Mouse (Mus musculus) neural tube, embryonic 11.5 days (tissue): ENCODE data around the gene Cers5. TPM values are rescaled to one million over a fixed set of nuclear protein-coding genes. Genes with fewer than 3 reads are reported as not detected.

Experiments
- ATAC-seq: fragments of 200-750 bp; cut with Nextera tagmentation; 2 replicates; pipeline ENCODE4 v1.8.0; 2017; ENCODE audit warnings: moderate number of reproducible peaks, mild to moderate bottlenecking, moderate TSS enrichment, moderate library complexity; ENCODE audit not compliant: insufficient read depth, low FRiP score, low TSS enrichment
- DNase-seq: peaks from one replicate; pipeline ENCODE4 v3.0.0-alpha.2; 2015; ENCODE audit warnings: low spot score
- H3K27ac ChIP-seq: fragments of 300-500 bp; sonication (generic); 2 replicates; pipeline ENCODE4 v1.5.1; 2014; ENCODE audit warnings: low read depth, mild to moderate bottlenecking, low read length
- H3K27me3 ChIP-seq: fragments of 300-500 bp; sonication (generic); 2 replicates; pipeline ENCODE4 v1.6.1; 2014; ENCODE audit warnings: mild to moderate bottlenecking, low read length, mixed read lengths; ENCODE audit not compliant: control insufficient read depth, insufficient read depth
- H3K36me3 ChIP-seq: fragments of 300-500 bp; sonication (generic); 2 replicates; pipeline ENCODE4 v1.6.1; 2014; ENCODE audit warnings: mild to moderate bottlenecking, low read length, moderate library complexity, mixed read lengths; ENCODE audit not compliant: control insufficient read depth, insufficient read depth
- H3K4me1 ChIP-seq: fragments of 300-500 bp; sonication (generic); 2 replicates; pipeline ENCODE4 v1.6.1; 2014; ENCODE audit warnings: low read length, mixed read lengths; ENCODE audit not compliant: control insufficient read depth, insufficient read depth
- H3K4me2 ChIP-seq: fragments of 300-500 bp; sonication (generic); 2 replicates; pipeline ENCODE4 v1.6.1; 2014; ENCODE audit warnings: low read depth, mild to moderate bottlenecking, moderate library complexity
- H3K4me3 ChIP-seq: fragments of 300-500 bp; sonication (generic); 2 replicates; pipeline ENCODE4 v1.5.1; 2014; ENCODE audit warnings: low read depth, low read length
- H3K9ac ChIP-seq: fragments of 300-500 bp; sonication (generic); 2 replicates; pipeline ENCODE4 v1.6.1; 2014; ENCODE audit warnings: mild to moderate bottlenecking, low read length
- H3K9me3 ChIP-seq: fragments of 300-500 bp; sonication (generic); 2 replicates; pipeline ENCODE4 v1.6.1; 2016; ENCODE audit warnings: low read length; ENCODE audit not compliant: control insufficient read depth
- WGBS: fragments of 180-500 bp; shearing (Covaris S2); extraction: QIAGEN DNeasy Blood & Tissue Kit; methylation state at CpG from one replicate; pipeline ENCODE4 v1.1.7; 2014; 5-methylcytosine and 5-hydroxymethylcytosine counted together
- polyA plus RNA-seq: library from polyadenylated mRNA; unstranded; fragments of >200 nt; fragmentation: Nextera tagmentation; extraction: Ambion mirVana; gene quantifications from 2 replicates; pipeline ENCODE4 v1.2.1, GENCODE M21; 2014

Cers5 gene
- polyA plus RNA-seq, 1 experiment from 2014 or later: 69.7 TPM

GRCm38 (mm10) chr15:99711491-99711890 lies 61.2 kb downstream of the Cers5 start:
- H3K36me3 ChIP-seq: peaks cover 52% of the 10 kb centered on the region
- H3K9ac ChIP-seq: no peak overlapping the region
- H3K27me3 ChIP-seq: no peaks in the 10 kb centered on the region
- ATAC-seq (no peak), DNase-seq (no peak)
- H3K27ac ChIP-seq: no peak overlapping the region
- H3K9me3 ChIP-seq: no peaks in the 10 kb centered on the region
- H3K4me3 ChIP-seq: no peak overlapping the region
- WGBS: 78% methylated on average over 3 of the region's 3 CpGs
- H3K4me2 ChIP-seq: no peak overlapping the region
- H3K4me1 ChIP-seq: peaks cover 5% of the 10 kb centered on the region; the same call in 1 of the 2 replicates

GRCm38 (mm10) chr15:99710221-99711190 lies 62.2 kb downstream of the Cers5 start:
- no peaks in the 10 kb centered on the region for H3K4me1 ChIP-seq
- H3K27ac ChIP-seq: no peak overlapping the region
- no peaks in the 10 kb centered on the region for H3K27me3 ChIP-seq
- no peaks in the 10 kb centered on the region for H3K9me3 ChIP-seq
- no peak overlapping the region for H3K4me2 ChIP-seq
- H3K9ac ChIP-seq: no peak overlapping the region
- H3K36me3 ChIP-seq: peaks cover 58% of the 10 kb centered on the region
- ATAC-seq (no peak), DNase-seq (no peak)
- WGBS: 94% methylated on average over 10 of the region's 10 CpGs
- H3K4me3 ChIP-seq: no peak overlapping the region

- 94% methylated on average over 13 of the region's 13 CpGs for WGBS
- peaks cover 14% of the 10 kb centered on the region for H3K4me1 ChIP-seq
- no peaks in the 10 kb centered on the region for H3K27me3 ChIP-seq
- no peak overlapping the region for H3K9ac ChIP-seq
- H3K9me3 ChIP-seq: no peaks in the 10 kb centered on the region
- no peak overlapping the region for H3K4me3 ChIP-seq
- H3K27ac ChIP-seq: no peak overlapping the region
- H3K36me3 ChIP-seq: peaks cover 54% of the 10 kb centered on the region
- no peak overlapping the region for H3K4me2 ChIP-seq
- DNase-seq (no peak), ATAC-seq (no peak)
Observed at GRCm38 (mm10) chr15:99708176-99708575, 64.5 kb downstream of the Cers5 start.

- peaks cover 37% of the 10 kb centered on the region for H3K36me3 ChIP-seq
Observed at GRCm38 (mm10) chr15:99705440-99706048, 67.1 kb downstream of the Cers5 start, which contains the start of gene Gm17349. Gm17349 (minus strand) TSS chr15:99705490.

GRCm38 (mm10) chr15:99704881-99705280 lies 67.8 kb downstream of the Cers5 start:
- H3K27me3 ChIP-seq: no peaks in the 10 kb centered on the region
- ATAC-seq: peak; percentile 45; the same call in 1 of the 2 replicates
- H3K27ac ChIP-seq: peak overlapping the region; percentile 91
- peaks cover 31% of the 10 kb centered on the region for H3K36me3 ChIP-seq
- H3K9ac ChIP-seq: peak overlapping the region; percentile 99
- H3K9me3 ChIP-seq: no peaks in the 10 kb centered on the region
- H3K4me2 ChIP-seq: peak overlapping the region; percentile 63
- H3K4me1 ChIP-seq: peaks cover 18% of the 10 kb centered on the region
- DNase-seq: peak; percentile 57
- H3K4me3 ChIP-seq: peak overlapping the region; percentile 85
- WGBS: 35% methylated on average over 7 of the region's 7 CpGs

More at GRCm38 (mm10) chr15:99705440-99706048, 67.1 kb downstream of the Cers5 start, which contains the start of gene Gm17349:
- peaks cover 18% of the 10 kb centered on the region for H3K4me1 ChIP-seq
- peak within 1 kb of the TSS; percentile 99 for H3K9ac ChIP-seq
- H3K4me3 ChIP-seq: peak within 1 kb of the TSS; percentile 85
- WGBS: 70% methylated on average over 11 of the region's 11 CpGs
- no peaks in the 10 kb centered on the region for H3K27me3 ChIP-seq
- peak; percentile 70 for DNase-seq
- H3K4me2 ChIP-seq: peak within 1 kb of the TSS; percentile 63
- H3K9me3 ChIP-seq: no peaks in the 10 kb centered on the region
- ATAC-seq: no peak
- peak within 1 kb of the TSS; percentile 91 for H3K27ac ChIP-seq

- Histone ChIP-seq H3K9ac (peak overlapping the region; percentile 99), H3K4me2 (peak overlapping the region; percentile 63), H3K4me3 (peak overlapping the region; percentile 85), H3K27me3 (no peaks in the 10 kb centered on the region), H3K27ac (peak overlapping the region; percentile 91), H3K36me3 (peaks cover 26% of the 10 kb centered on the region), H3K9me3 (no peaks in the 10 kb centered on the region), H3K4me1 (peaks cover 18% of the 10 kb centered on the region)
- WGBS: 33% methylated on average over 23 of the region's 23 CpGs
- DNase-seq: peak; percentile 53
- ATAC-seq: no peak
Observed at GRCm38 (mm10) chr15:99704041-99704681, 68.5 kb downstream of the Cers5 start.

- Histone ChIP-seq H3K27ac (peak overlapping the region; percentile 91), H3K4me3 (peak overlapping the region; percentile 85), H3K9ac (peak overlapping the region; percentile 99), H3K9me3 (no peaks in the 10 kb centered on the region), H3K4me1 (peaks cover 18% of the 10 kb centered on the region), H3K27me3 (no peaks in the 10 kb centered on the region), H3K36me3 (peaks cover 21% of the 10 kb centered on the region), H3K4me2 (peak overlapping the region; percentile 63)
- WGBS: 65% methylated on average over 5 of the region's 5 CpGs
- DNase-seq (no peak), ATAC-seq (no peak)
Observed at GRCm38 (mm10) chr15:99703676-99704040, 69.0 kb downstream of the Cers5 start.

- H3K9ac ChIP-seq: peak overlapping the region; percentile 99
- H3K9me3 ChIP-seq: no peaks in the 10 kb centered on the region
- H3K4me2 ChIP-seq: peak overlapping the region; percentile 63
- 64% methylated on average over 9 of the region's 9 CpGs for WGBS
- H3K27ac ChIP-seq: peak overlapping the region; percentile 96; the same call in 1 of the 2 replicates
- peaks cover 19% of the 10 kb centered on the region for H3K36me3 ChIP-seq
- H3K4me3 ChIP-seq: peak overlapping the region; percentile 85
- no peak for DNase-seq
- ATAC-seq: no peak
- H3K27me3 ChIP-seq: no peaks in the 10 kb centered on the region
- H3K4me1 ChIP-seq: peaks cover 18% of the 10 kb centered on the region
Observed at GRCm38 (mm10) chr15:99703104-99703503, 69.6 kb downstream of the Cers5 start.
